ENCODE assay signal across 17 mouse cellular contexts in the genomic region with DNA sequence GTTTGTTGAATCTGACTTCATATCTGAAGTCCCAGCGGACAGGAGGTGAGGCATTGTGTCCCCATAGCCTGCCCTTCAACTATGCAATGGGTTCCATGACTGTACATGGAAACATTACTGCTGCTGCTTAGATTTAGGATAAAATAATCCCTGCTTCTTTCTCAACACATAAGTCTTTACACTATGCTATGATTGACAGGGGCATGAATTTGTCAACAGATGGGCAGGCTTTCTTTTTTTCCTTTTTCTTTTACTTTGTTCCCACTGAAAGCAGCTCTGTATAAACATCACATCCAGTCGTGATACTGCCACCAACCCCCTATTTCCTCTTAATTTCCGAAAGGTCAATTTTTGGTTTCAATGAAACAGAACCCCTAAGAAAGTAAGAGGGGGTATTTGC. TPM values are rescaled to one million over a fixed set of nuclear protein-coding genes. Genes with fewer than 3 reads are reported as not detected.
"Had no signal": no experiment of that assay in that cellular context is flagged by ENCODE, and none has a peak within 500 bp of the region (broad histone marks: within the 10 kb centered on the region; RNA-seq: fewer than 3 reads in every experiment).

No protein-coding gene starts in this region.

- H3K9ac ChIP-seq: liver, embryonic 15.5 days; neural tube, embryonic 15.5 days had no signal

- H3K4me1 ChIP-seq: liver, embryonic 15.5 days had no signal

- H3K36me3 ChIP-seq: liver, embryonic 15.5 days; neural tube, embryonic 15.5 days had no signal

- H3K27me3 ChIP-seq: liver, embryonic 15.5 days; neural tube, embryonic 15.5 days had no signal

- DNase-seq: kidney, adult 11 months; kidney, adult 9 months; kidney, postnatal 36 days; lung, adult 2 months; lung, postnatal 4 days; right cerebral cortex, postnatal 4 days; spleen, adult 18-20 months; thymus, adult 18-20 months; thymus, postnatal 14 days had no signal

- H3K9me3 ChIP-seq: liver, embryonic 15.5 days; neural tube, embryonic 15.5 days had no signal

- H3K27ac ChIP-seq: kidney, postnatal 0 days; layer of hippocampus, adult 2 months; liver, embryonic 15.5 days; neural tube, embryonic 15.5 days had no signal

- H3K4me3 ChIP-seq: layer of hippocampus, adult 2 months; liver, embryonic 15.5 days; myocyte; neural tube, embryonic 15.5 days had no signal

- ATAC-seq: lung, postnatal 0 days had no signal

- H3K4me2 ChIP-seq: liver, embryonic 11.5 days; liver, embryonic 15.5 days; neural tube, embryonic 15.5 days had no signal

RNA-seq across cellular contexts. Expression of gene Prkg2, which starts 50.0 kb away (rescaled TPM):
- total RNA-seq: megakaryocyte, adult 5-6 weeks had no signal
